Mouse (Mus musculus) frontal cortex, adult 2 months (tissue): ENCODE measurements around the gene Tpm3. TPM values are rescaled to one million over a fixed set of nuclear protein-coding genes. Genes with fewer than 3 reads are reported as not detected.

Experiments
- DNase-seq, 2 experiments: peaks; one replicate each; pipeline ENCODE4 v3.0.0; 2022; ENCODE audit warnings: low spot score in 1 of 2; ENCODE audit errors: extremely low spot score in 1 of 2
- polyA plus RNA-seq: library from polyadenylated mRNA; depleted of rRNA; stranded (reverse); fragments of >200 nt; gene quantifications from 2 replicates; pipeline ENCODE4 v1.2.3, GENCODE M21; 2012; rRNA removed

The Tpm3 gene
- 166 and 178 TPM in 2 replicates for polyA plus RNA-seq

GRCm38 (mm10) chr3:90072294-90072693, at the start of gene Tpm3:
Gene Tpm3 (plus strand): TSS chr3:90072649.
- no peak for DNase-seq

- no peak for DNase-seq
These were observed 37.8 kb upstream of the Tpm3 start for GRCm38 (mm10) chr3:90034653-90035052.

DNA sequence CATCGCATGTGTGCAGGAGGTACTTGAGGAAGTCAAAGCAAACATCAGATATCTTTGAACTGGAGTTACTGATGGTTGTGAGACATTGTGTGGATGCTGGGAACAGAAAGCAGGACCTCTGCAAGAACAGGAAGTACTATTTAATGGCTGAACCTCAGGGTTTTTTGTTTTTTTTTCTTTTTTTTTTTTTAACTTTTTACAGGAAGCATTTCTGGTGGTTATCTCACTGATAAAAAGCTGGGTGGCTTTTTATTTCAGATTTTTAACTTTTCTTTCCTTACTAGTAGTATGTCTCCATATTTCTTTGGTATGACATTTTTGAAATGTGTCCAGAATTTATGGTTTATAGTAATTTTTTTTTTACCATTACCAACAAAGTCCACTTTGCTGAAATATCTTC, 36.2 kb upstream of the Tpm3 start:
- no peak for DNase-seq

DNA sequence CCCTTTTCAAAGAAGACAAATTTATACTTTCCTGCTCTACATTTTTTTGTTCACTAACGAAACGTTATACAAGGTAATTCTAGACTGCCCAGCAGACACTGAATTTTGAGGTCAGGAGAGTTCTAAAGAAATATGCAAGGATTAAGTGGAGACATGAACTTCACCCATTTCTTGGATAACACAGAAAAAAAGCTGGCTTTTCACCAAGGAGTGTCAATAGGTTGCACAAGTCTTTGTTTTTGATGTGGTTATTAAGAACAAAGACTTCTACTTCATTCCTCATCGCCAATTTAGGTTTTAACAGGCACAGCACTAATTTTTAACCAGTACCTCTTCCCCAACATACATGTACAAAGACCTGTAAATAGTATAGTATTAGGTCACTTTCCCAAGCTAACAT, 22.8 kb upstream of the Tpm3 start:
- DNase-seq, result no peak

- DNase-seq, result peak in 1 of 2 experiments; percentile 50
These were observed 20.8 kb upstream of the Tpm3 start, which contains the start of gene 4933434E20Rik for GRCm38 (mm10) chr3:90051441-90052350. Gene 4933434E20Rik (plus strand): TSS chr3:90051636.

DNA sequence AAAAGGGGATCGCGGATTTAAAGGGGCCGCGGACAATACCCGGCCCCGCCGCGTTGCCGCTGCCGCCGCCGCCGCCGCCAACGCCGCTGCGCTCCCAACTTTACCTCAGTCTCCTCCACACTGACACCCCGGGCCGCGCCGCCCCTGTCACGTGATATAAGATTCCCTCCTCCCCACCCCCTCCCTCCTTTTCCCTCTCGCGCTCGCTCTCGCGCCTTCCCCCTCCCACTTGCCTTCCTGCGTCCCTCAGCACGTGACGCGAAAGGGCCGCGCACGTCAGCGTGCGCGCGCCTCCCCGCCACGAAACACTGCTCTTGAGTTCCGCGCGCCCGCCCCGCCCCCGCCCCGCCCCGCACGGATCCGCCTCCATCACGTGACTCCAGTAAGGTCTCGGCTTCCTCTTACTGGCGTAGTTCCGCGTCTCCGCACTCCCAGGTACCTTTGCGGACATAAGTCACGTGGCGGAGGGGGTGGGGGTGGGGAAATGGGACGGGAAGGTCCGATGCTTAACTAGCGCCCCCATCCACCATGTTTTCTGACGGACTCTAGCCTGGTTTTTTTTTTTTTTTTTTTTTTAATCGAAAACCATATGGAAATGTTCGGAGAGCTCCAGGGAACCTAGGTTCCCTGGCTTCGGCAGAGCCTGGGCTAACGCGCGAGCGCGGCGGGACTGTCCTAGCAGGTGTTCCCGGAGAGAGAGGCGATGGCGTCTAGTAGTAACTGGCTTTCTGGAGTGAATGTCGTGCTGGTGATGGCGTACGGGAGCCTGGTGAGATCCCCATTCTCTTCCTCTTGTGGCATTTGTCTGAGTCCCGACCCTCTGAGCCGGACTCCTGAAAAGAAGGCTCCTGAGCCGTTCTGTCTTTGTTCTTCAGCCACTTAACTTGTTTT, 19.9 kb upstream of the Tpm3 start, which contains the start of gene Ubap2l:
Gene Ubap2l (minus strand): TSS at position 278 of the 891 bp plus-strand sequence.
- DNase-seq, result peak; percentile 83 to 91

GRCm38 (mm10) chr3:90061549-90061948, 10.9 kb upstream of the Tpm3 start:
- DNase-seq, result no peak

DNA sequence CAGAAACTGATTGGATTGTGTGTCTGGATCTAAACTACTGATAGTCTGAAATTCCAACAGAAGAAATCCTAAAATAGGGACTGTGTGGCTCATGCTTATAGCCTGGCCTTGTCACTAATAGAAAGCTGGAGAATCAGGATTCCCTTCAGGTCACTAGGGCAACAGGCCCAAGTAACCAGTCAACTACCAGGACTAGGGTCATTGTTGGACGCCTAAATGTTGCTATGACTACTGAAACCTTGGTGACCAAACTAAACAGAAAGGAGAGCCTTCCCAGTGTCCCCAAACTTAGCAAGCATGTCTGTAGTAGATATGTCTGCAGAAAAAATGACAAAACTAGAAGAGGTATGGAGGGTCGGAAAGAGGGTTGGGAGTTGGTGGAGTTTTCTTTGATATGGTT, 9.9 kb upstream of the Tpm3 start:
- DNase-seq, result no peak

- DNase-seq, result no peak
These were observed 8.1 kb upstream of the Tpm3 start for GRCm38 (mm10) chr3:90064383-90064782.

DNA sequence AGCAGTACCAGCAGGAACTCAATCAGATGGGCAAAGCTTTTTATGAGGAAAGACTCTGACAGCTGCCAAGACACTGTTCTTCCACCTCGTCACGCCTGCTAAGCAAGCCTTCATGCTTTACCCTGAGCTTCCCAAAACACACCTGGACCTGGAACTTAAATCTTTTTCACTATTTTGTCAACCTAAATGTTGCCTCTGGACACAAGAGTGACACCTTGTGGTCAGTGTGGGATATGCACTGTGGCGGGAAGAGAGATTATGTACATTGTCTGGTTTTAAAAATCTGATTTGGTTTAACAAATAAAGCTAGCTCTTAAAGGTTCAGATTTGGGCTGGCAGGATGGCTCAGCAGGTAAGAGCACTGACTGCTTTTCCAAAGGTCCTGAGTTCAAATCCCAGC, 6.9 kb upstream of the Tpm3 start:
- DNase-seq, result peak in 1 of 2 experiments; percentile 78

DNA sequence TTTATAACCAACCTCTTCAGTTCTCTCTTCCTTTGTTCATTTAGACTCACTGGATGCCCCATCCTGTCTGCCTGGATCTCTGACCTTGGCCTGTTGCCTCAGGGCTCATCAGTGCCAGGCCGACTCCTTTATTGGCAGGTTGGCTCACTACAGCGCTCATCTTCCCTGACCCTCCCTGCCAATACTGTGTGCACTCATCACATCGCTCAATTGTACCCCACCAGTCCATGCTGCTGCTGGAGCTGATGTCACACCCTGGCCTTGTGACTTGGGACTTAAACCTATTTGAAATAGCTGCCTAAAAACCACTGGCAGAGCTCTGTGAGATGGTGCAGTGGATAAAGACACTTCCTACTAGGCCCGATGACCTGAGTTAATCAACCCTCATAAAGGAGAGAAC, 4.6 kb upstream of the Tpm3 start:
- no peak for DNase-seq

GRCm38 (mm10) chr3:90069688-90070087, 2.8 kb upstream of the Tpm3 start:
- no peak for DNase-seq

DNA sequence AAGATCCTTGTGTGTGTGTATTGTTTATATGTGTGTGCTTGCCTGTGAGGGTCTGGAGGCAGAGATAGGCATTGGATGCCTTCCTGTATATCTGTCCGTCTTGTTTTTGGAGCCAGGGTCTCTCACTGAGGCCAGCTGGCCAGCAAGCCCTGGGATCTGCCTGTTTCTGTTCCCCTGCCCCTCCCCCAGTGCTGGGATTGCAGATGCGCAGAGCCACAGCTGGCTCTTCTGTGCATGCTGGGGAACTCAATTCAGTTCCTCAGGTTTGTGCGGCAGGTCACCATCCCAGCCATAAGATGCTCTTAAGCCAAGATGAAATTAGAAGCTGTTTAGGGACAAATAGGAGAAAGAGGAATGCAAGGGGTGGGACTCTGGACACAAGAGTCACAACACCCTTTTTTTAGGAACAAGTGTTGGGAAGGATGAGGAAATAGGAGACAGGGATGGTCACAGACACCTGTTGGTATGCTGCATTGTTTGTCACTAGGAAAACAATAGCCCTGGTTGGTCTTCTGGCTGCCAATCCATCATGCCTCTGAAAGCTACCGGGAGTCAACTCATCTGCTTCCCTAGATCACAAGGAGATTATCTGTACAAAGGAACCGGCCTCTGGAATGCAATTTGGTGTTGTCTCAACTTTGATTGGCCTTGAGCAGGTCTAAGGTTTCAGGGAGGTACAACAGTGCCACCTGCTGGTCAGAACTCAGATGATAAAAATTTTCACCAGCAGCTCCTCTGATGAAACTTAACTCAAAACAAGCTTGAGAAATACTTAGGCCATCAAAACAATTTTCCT, 4.7 kb downstream of the Tpm3 start:
- peak; percentile 58 to 93 for DNase-seq

- no peak for DNase-seq
These were observed 5.8 kb downstream of the Tpm3 start for GRCm38 (mm10) chr3:90078224-90078623.

GRCm38 (mm10) chr3:90079133-90079762, 6.8 kb downstream of the Tpm3 start:
- peak; percentile 85 to 92 for DNase-seq

DNA sequence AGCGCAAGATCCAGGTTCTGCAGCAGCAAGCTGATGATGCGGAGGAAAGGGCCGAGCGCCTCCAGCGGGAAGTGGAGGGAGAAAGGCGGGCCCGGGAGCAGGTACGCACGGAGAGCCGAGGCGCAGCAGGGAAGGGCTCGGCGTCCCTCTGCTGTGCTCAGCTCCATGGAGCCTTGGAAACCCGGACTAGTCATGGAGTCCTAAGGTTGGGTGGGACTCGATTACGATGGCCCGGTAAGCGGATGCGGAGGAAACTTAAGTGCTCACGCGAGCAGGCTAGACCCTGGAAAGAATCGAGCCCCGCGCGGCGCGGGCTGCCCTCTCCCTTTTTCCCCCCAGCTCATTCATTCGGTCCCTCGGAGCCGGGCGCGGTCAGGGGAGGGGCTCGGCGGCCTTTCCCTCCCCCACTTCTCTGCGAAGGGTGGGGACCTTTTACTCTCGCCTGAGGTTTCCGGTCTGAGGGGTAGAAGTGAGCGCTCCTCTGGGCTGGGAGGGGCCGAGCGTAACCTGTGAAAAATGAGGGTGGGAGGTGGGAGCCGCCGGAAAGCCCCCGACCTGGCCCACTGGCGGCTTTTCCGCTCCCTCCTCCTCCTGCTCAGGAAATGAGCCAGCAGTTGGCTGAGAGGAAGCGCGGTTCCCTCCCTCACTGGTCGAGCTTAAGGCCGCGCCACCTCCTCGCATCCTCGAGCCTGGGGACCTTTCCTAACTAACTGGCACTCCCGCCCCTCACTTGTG, 7.5 kb downstream of the Tpm3 start:
- DNase-seq, result peak in 1 of 2 experiments; percentile 69

GRCm38 (mm10) chr3:90080498-90080863, 8.0 kb downstream of the Tpm3 start:
- no peak for DNase-seq

DNA sequence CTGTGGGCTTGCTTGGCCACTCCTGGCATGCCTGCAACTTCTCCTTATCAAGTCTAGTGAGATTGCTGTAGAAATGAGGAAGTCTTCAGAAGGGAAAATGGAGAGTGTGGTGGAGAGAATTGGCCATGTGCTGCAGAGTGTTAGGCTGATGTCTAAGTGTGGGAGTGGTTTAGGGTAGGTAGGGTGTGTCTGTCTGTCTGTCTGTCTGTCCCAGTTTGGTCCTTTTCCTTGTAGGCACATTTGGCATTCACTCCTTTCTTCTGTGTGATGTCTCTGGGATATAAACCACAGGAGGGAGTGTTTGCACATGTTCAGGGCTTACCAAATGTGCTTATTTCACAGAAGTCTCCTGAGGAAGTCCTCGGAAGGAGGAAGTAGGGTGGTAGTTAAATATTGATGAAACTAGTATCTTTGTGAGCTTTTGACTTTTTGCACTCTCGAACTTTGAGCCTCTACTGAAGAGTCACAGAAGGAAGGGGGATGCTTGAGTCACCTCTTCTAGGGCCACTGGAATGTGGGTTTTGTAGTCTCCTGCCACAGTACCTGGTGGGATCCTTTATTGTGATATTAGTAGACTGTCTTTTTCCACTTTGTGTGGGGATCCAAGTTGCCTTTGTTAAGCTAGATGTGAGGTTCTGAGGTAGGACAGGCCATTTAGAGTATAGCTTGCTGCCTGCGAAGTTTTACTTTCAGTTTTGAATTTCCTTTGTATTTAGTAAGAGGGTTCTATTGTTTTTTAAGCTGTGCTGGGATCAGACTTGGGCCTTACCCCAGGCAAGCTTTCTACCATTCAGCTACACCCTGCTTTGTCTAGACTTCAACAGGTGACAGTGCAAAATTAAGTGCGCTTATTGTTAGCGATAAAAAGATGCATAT, 9.2 kb downstream of the Tpm3 start:
- no peak for DNase-seq
